Mouse (Mus musculus) left cerebral cortex, adult 8-10 months (tissue): Measurements from ENCODE around the gene Macrod2. TPM values are rescaled to one million over a fixed set of nuclear protein-coding genes. Genes with fewer than 3 reads are reported as not detected.
A peak's percentile ranks its signal among the peaks of the same experiment; 100 is the strongest.

ENCODE experiments used
- DNase-seq, 2 experiments: peaks; one replicate each; pipeline ENCODE4 v3.0.0; 2022; ENCODE audit warnings: low spot score in 2 of 2
- total RNA-seq, 4 experiments: library from RNA; stranded (reverse); gene quantifications; 2 replicates each; pipeline ENCODE4 v1.2.4; 2022

Macrod2 gene
- total RNA-seq, 4 experiments from 2014 or later: 48.9 to 57.5 (median 51.2) TPM

DNA sequence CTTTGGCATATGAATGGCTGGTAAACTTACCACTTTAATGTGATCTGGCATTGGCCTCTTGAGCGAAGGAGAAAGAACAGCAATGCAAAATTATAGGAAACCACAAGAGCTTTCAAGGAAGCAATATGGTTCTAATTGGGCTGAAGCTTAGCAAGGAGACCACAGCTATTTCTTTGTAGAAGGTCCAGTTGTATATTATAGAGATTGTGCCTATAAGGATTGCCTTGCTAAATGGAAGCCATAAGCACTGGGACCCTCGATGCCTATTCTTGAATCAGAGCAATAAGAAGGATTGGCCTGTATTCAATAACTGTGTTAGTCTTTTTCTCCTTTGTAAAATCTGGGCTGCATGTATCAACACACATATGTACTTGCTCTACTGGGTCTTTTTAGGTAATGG lies 1754.2 kb downstream of the Macrod2 start:
- DNase-seq: no peak

- no peak for DNase-seq
Measured at GRCm38 (mm10) chr2:142163506-142164275, 1768.6 kb downstream of the Macrod2 start.

- no peak for DNase-seq
Measured at GRCm38 (mm10) chr2:142169649-142170048, 1774.5 kb downstream of the Macrod2 start.

DNA sequence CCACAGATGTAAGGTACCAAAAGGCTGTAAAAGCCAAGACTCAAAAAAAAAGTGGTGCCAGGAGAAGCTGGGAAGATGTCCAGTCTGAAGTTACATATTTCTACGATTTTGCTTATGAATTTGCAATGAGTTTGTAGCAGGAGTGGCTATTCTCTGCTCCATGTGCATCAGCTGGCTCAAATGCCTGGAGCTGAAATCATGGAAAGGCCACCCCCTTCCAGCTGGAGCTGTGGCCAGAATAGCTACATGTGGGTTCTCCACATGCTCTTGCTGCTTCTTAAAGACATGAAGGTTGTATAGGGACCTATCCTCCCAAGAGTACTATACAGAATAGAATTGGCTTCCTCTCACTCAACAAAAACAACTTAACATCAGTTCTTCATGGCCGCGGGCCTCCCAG lies 1777.6 kb downstream of the Macrod2 start:
- peak in 1 of 2 experiments; percentile 81 for DNase-seq

DNA sequence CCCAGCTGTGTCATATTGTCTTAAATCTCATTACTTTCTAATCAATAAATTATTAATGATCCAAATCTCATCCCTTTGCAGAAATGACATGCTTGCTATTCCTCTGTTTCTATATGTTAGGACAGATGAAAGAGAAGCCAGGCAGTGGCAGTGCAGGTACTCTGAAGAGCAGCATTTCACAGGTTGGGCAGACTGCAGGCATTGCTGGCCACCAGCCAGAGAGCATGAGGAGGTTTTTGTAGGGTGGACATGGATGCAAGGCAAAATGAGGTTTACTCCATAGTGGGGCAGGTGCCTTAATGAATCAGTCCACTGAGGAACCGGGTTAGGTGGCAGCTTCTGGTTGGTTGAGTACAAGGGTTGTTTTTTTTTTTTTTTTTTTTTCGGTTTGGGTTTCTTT lies 1778.9 kb downstream of the Macrod2 start:
- no peak for DNase-seq

DNA sequence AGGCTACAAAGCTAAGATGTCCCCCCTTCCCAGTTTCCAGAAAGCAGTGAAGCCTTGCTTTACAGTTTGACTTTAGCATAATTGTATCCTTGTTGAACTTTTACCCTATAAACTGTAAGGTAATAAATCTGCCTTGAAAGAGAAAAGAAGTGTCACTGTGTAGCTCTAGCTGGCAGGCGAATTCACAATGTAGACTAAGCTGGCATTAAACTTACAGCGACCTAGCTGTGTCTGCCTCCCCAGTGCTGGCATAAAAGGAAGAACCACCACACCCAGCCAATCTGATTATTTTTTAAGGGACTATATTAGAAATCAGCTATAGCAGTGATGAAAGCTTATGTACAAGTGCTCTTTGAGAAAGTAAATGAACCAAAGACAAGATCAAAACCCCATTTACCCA lies 1791.8 kb downstream of the Macrod2 start:
- no peak for DNase-seq

GRCm38 (mm10) chr2:142187428-142187827 lies 1792.3 kb downstream of the Macrod2 start:
- DNase-seq: no peak

DNA sequence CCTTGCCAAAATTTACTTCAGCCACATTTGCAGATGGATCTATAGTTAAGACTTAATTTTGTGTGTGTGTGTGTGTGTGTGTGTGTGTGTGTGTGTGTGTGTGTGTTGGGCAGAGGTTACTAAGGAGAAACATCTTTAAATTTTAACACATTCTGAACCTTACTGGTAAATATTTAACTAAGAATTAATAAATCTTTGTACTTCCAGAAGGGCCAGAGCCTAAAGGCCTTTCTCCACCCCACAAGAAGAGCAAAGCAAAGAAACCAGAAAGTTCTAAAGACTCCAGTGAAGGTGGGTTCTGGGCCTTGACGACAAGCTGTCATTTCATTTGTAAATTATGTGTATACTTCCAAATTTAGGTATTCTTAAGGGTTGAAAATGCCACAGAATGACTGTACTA lies 1822.3 kb downstream of the Macrod2 start:
- no peak for DNase-seq

DNA sequence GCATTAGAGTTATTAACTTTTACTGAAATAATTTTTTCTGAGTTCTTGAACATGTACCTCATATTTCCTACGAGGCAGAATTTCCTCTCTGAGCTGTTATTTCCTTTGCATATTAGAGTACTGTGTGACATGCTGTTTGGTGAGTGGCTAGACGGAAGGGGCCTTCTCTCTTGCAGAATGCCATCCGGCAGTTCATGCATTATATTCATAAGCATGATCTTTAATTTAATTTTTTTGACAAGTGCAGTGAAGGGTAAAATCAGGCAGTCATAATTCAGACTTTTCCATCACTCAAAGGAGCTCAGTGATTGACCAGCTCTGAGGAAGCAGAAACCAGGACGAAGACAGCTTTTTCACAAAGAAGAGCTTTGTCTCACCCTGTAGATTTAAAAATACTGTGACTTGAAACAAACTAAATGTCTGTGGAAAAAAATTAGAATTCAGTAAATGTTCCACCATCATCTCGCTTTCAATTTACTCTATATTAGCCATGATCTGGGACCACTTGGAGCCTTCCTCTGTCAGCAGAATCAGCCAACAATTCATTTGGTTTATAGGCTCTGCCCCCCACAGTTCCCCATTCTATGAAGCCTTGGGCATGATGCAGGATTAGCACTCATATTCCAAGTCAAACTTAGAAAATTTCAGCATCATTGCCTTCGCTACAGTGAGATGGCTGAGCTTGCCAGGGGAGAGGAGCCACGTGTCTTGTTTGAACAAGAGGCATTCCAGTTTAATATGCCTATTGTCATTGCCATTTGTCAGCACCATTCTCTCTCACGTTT lies 1827.2 kb downstream of the Macrod2 start:
- no peak for DNase-seq

DNA sequence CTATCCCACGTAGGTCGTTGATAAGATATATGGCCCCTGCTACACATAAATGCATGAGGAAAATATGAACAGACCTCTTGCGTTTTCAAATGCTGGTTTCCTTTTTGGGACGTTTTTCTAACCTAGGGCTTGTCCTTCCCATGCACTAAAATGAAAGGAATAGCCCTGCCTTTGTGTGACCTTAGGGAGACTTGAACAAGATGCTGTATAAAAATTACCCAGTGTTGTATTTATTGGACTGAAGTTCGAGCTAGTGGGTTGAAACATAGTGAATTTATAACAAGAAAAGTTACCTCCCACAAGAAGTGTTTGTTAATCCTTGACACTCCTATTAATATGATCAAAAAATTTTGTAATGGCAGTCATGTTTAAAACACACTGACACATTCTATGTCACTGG lies 1827.8 kb downstream of the Macrod2 start:
- no peak for DNase-seq

DNA sequence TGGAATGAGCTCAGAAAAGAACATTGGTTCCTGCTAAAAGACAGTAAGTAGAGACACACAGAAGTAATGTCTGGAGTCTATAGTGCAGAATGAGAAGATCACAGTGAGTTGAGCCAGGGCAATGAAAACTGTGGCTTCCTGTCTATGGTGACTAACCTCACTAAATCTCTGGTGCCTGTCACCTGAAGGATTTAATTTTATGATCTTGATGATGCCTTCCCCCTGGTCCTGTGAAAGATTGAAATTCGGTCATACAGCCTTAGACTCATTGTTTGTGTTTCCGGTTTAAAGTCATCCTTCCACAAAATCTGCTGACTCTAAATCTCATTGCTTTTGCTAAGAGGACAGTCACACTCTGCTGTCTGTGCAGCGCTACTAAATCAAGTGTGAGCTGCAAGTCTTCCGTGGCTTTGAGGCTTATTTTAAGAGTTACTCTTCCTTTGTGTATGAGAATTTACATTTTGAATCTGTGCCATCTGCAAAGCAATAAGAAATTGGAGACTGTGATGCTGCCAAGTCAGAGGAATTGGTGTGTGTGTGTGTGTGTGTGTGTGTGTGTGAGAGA lies 1836.0 kb downstream of the Macrod2 start:
- no peak for DNase-seq

GRCm38 (mm10) chr2:142232828-142233227 lies 1837.7 kb downstream of the Macrod2 start:
- DNase-seq: no peak

DNA sequence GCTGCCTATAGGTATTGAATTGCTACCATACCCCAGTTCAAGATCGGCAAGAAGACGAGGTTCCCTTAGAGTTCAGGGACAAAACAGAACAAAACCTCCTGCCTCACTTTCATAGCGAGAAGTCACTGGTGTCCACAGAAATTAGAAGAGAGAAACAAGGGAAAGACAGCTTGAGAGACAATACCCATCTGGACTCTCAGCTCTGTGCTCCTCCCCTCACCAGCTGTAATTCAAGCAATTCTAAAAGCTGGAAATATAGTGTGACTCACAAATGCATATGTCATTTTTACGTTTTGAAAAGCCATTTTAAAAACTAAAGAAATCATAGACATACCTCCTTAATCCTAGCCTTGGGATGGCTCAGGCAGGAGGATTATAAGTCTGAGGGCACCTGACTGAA lies 1848.4 kb downstream of the Macrod2 start:
- DNase-seq: no peak

DNA sequence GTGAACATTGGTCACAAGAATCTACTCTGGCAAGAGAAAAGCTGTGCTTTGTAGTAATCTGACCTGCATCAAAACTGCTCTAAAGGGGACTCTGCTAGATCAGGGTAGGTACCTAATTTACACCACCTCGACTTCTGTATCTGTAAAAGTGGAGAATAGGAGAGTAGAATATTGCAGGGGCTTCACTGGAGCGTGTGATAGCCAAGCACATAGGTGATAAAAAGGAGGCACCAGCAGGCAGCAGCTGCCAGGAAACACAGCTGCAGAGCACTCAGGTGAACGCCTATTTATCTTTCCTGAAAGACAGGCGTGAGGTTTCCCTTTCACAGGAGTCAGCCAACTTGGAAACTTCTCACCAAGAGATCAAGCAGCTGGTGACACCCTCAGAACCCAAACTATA lies 1855.3 kb downstream of the Macrod2 start:
- DNase-seq: no peak

DNA sequence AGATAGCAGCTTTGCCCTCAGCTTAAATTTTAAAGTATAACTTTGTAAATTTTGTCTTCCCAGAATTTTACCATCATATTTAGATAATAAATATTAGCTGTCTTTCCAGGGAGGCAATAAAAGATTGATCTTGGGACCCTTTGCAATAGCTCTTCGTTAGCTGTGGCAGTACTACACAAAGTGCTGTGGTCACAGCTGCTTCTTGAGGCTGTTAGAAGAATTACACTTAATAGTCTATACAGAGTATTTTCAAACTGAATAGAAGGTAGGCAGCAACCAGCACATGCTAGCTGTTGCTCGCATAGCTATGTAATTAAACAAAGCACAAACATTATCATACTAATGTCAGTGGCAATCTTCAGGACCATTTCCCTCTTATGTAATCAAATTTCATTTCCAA lies 1856.4 kb downstream of the Macrod2 start:
- no peak for DNase-seq

GRCm38 (mm10) chr2:142253913-142254312 lies 1858.8 kb downstream of the Macrod2 start:
- peak; percentile 60 to 76 for DNase-seq

DNA sequence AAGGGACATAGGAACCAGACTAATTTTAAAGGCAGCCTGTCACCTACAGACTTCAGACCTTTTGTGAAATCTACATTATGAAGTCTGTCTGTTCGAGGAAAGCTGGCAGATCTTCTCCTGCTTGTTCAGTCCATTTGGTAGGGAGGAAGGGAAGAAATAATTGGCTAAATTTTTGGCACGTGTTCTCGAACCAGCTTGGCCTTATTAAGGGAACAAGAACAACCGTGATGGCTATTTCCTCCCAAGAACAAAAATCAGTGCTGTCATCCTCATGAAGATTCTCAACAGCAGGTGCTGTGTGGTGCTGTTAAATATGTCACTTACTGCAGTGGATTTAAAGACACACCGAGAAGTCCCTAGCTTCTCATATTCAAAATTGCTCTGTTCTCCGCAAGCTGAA lies 1859.5 kb downstream of the Macrod2 start:
- no peak for DNase-seq

GRCm38 (mm10) chr2:142257501-142257900 lies 1862.4 kb downstream of the Macrod2 start:
- no peak for DNase-seq

- DNase-seq: no peak
Measured at GRCm38 (mm10) chr2:142261046-142261445, 1865.9 kb downstream of the Macrod2 start.

GRCm38 (mm10) chr2:142264697-142265096 lies 1869.6 kb downstream of the Macrod2 start:
- DNase-seq: no peak

DNA sequence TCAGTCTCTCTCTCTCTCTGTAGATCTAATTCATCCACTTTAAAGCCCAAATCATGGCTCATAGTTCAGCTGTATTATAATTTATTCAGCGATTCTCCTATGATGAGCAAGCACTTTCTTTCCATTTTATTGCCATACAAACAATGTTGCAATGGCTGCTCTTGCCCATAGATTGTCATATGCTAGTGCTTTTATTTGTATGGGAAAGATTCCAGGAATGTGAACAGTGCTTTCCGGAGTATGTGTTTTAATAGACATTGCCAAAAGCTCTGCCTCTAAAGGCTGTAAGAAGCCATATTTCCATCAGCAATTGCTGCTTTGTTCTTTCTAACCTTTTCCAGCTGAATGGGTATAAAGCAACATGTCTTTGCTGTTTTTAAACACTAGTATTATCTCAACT lies 1872.7 kb downstream of the Macrod2 start:
- no peak for DNase-seq

- no peak for DNase-seq
Measured at GRCm38 (mm10) chr2:142286761-142287160, 1891.7 kb downstream of the Macrod2 start.
